Mouse (Mus musculus) heart, postnatal 0 days (tissue): Measurements from ENCODE around the gene Carnmt1.

Source experiments
- CTCF ChIP-seq: IDR thresholded peaks from 2 replicates; pipeline ENCODE4 v1.5.1; 2016; ENCODE audit warnings: antibody characterized with exemption, control low read depth, low read depth
- EP300 ChIP-seq: IDR thresholded peaks from 2 replicates; pipeline ENCODE4 v1.6.1; 2016; ENCODE audit warnings: antibody characterized with exemption, low read depth

- TF ChIP-seq EP300 = no peak
- TF ChIP-seq CTCF = no peak
These were observed 38.8 kb upstream of the Carnmt1 start, which contains the start of the genes Ostf1 and Nmrk1 for GRCm38 (mm10) chr19:18631644-18632219.
